Mouse (Mus musculus): Measurements from ENCODE around the gene Myl3.

Gene Myl3

DNA sequence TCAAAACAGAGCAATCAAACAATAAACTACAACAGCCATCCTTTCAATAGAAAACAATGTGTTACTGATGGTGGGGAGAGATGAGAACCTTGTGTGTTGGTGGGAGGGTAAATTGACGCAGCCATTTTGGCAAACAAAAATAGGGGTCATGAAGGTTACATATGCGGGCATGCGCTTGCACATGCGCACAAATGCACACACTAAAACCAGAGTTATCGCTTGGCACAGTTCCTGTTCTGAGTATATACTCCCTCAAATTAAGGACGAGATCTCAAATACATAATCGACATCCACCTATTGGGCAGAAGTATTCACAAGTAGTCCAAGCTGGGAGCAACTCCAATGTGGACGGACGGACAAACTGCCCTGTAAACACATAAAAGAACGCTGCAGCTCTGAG, 30.7 kb downstream of the Myl3 start:
- DNase-seq: no peak

DNA sequence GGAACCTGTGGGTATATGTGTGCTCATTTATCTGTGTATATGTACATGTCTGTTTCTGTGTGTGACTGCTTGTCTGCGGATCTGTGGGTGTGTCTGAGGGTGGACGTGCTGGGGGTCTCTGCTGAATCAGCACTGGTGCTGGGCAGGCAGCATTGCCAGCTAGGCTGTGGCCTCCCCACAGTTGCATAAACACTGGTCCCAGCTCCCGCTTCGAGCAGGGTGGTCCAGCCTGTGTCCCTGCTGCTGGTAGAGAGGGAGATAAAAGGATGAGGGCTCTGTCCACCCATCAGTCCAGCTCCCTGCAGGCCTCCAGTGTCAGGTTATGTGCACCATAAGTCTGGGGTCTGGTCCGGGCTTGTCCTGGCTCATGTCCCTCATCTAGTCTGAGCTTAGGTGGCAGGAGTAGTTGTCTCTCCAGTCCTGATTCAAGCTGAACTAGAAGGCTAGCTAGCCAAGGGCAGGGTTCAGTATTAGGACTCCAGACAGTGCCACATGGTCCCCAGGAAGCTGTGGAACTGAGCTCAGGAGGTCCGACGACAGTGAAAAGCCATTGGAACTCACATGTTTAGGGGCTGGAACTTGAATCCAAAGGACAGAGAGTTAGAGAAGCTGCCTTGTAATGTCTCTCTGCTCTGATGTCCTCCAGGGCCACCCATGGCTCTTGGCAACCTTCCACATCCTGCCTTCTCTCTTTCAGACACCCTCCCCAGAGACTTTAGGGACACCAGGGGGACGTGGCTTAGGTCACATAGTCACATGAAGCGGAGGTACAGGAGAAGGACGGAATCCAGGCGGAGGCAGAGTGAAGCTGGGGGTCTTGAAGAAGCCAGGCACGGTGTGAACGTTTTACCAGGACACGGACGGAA, 33.0 kb downstream of the Myl3 start:
- no peak for DNase-seq

DNA sequence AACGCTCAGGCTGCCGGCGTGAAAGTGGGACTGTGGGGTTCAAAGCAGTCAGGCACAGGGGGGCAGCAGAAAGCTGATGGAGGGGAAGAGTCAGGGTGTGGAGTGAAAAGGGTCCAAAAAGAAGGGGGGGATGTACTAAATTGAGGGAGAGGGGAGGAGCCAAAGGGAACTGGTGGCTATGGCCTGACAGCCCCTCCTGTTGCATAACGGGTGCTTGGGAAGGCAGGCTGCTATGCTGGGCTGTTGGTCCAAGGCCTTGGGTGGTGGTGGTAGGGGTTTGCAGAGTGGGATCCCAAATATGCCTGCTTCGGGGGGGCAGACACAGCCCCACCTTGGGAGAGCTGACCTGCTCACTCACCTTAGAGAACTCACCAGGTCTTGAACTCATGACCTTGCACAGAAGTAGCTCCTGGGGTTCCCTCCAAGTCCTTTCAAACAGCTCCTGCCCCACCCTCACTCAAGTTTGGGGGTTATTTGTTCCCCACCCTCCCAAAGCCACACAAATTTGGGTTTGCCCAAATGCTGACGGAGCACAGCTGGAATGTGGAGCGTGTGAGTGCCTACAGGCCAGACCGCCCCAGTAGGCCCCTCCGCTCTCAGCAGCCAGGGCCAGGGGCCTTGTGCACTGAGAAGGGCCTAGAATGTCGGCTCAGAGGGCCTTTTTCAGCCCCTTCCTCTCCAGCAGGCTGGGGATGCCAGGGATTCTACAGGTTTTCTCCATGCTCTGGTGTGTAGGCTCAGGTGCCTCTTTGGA, 33.8 kb downstream of the Myl3 start:
- no peak for DNase-seq

DNA sequence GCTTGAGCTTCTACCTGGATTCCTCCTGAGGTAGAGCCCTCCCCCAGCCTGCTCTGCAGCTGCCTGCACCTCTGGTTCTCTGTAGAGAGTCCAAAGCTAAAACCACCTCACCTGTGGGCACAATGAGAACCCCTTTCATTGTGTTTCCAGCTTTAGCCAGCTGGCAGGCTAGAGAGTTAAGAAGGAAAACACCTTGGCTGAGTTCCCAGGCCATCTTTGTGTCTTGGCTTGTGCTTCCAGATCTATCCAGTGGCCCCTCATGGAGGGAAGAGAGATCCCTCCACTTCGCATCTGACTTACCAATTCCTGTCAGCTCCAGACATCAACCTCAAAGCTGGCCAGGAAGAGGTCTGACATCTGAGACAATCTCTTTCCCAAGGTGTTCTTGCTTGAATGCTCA, 36.4 kb downstream of the Myl3 start:
- DNase-seq: no peak

DNA sequence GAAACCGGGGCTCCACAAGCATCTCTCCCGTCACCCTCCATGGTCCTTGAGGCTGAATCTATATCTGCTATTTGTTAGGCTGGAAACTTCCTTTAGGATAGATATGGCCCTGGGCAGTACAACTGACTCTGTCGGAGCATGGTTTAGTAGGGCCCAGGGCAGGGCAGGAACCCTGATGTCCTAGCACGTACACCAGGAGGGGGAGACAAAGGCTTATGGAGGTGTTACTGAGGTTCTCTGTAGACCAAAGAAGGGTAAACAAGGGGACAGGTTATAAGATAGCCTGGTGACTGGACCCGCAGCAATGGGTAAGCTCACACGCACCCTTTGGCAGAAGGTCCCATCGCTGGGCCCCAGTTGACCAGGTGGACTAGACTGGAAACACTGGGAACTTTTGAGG, 36.9 kb downstream of the Myl3 start:
- DNase-seq: no peak

DNA sequence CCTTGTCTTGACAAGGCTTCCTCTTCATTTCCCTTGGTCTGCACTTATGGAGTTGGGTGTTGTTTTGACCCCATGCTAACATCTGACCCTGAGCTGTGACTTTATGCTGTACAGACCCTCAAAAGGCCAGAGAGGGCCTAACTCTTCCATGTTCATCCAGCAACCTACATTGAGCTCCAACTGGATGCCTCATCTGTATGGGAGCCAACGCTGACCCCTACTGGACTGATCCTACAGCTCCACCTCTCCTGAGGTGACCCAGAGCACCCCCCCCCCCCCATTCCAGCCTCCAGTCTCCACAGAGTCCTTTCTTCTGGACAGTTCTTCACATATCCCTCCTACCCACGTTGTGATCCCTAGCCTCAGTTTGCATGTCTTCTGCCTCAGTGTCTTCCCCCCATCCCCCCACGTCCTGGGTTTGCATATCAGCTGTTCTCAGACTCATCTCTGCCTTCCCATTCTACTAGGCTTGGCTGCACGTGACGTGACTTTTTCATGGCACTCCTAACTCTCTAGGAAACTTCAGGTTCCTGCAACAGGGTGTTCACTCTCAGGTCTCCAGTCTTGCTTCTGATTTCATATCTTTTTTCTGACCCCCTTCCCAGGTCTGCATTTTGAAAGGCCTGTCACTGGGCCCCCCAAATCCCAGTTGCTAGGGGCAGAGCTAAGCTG, 37.7 kb downstream of the Myl3 start:
- no peak for DNase-seq

DNA sequence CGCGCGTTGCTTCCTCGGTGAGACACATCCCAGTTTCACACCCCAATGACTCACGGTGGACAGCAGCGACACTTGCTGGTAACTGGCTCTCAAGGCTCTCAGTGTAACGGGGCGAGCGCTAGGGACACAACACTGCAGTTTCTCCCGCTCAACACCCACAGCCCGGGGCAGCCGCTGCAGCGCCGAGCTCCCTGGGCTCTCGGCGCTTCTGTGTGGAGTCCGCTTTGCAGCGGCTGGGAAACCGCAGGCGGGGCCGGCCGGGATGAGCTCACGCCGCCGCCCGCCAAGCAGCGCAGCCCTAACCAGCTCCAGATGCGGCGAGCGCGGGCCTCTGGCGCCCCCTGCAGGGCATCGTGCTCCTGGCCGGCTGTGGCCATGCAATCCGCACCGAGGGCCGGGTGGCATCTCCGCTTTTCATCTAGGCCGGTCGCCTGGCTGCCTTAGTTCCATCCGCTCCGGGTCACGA, 39.6 kb downstream of the Myl3 start:
- DNase-seq: peak; percentile 93

DNA sequence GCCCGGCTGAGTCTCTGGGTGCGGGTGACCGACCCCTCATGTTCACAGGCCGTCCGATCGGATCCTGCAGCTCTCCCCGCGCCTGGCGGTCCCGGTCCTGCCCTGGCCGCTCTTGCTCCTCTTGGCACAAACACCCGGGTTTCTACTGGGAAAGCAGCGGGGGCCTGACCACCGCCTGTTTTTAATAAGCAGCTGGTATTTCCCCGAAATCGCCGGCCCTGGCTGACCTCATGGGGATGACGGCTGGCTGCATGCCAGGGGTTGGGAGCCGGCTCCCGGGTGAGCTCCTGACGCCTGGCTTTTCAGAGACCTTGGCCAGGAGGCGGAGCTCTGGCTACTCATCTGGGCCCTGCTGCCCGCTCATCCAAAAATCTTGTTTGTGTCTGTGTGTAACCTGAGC, 40.1 kb downstream of the Myl3 start:
- no peak for DNase-seq

DNA sequence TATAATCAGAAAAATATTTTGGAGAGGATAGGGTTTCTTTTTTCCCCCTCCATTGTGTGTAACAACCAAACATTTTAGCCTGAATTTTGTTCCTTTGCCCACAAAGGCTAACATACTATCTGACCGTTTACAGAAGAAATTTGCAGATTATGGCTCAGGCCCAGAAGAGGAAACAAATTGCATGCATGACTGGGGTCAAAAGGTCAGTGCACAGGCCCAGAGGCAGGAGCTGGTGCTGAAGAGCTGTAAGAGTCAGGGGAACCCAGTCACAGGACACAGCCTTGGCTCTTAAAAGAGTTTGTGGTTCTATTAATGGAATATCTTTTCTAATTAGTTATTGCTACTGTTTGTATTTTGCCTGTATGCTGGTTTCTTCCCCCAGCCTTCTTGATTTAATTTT, 42.0 kb downstream of the Myl3 start:
- no peak for DNase-seq

DNA sequence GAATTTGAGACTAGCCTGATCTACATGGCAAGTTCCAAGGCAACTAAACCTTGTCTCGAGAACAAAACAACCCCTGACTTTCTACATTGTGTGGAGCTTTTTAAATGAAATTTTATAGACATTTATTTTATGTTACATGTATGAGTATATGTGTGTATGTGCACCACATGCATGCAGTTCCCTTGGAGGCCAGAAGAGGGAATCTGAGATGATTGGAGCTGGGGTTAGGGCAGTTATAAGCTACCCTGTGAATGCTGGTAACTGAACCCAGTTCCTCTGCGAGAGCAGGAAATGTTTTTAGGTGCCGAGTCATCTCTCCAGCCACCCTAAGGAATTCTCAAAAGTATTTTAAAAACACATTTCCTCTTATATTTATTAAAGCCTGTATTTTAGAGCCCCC, 46.5 kb downstream of the Myl3 start:
- no peak for DNase-seq

DNA sequence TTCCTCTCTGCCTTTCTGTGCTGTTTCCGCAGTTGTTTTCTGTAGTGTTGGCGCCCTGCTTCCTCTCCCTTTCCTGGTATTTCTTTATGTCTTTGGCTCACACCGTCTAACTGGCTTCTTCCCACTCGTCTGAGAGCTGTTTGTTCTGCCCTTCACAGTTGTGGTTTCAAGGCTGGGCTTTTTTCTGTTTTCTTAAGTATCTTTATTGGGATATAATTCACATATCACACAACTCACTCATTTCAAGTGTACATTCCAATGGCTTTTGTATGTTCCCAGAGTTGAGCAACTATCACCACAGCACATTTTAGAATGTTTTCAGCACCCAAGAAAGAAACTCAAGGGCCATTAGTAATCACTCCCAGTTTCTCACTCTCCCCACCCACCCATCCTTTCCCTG, 48.8 kb downstream of the Myl3 start:
- DNase-seq: no peak

DNA sequence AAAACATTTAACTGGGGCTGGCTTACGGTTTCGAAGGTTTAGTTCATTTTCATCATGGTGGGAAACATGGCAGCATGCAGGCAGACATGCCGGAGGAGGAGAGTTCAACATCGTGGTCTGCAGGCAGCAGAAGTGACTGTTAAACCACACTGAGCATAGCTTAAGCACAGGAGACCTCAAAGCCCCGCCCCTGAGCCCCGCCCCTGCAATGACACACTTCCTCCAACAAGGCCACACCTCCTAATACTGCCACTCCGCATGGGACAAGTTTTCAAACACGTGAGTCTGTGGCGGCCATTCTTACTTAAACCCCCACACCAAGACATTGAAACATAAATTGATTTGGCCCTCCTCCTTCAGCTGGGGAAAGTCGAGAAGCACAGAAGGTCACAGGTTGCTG, 55.4 kb downstream of the Myl3 start:
- no peak for DNase-seq

DNA sequence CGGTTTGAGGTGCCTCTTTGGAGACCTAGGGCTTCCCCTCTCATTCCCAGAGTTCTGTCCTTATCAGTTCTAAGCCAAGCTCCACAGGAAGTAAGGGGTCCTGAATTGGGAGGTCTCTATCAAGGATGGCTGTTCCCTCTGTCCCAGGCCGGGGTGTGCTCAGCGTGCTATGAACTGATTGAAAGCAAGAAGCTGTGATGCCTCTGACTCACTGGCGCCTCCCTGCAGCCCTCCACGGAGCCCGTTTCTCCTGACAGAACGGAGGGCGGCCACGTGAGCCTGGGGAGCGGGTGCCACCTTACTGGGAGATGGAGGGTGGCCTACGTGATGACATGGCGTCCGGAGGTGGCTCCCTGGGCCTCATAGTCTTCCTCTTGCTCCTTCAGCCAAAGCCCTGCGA, 56.2 kb downstream of the Myl3 start, which contains the start of gene Prss42:
Gene Prss42 (plus strand): TSS at position 301 of the 400 bp plus-strand sequence.
- DNase-seq: no peak

DNA sequence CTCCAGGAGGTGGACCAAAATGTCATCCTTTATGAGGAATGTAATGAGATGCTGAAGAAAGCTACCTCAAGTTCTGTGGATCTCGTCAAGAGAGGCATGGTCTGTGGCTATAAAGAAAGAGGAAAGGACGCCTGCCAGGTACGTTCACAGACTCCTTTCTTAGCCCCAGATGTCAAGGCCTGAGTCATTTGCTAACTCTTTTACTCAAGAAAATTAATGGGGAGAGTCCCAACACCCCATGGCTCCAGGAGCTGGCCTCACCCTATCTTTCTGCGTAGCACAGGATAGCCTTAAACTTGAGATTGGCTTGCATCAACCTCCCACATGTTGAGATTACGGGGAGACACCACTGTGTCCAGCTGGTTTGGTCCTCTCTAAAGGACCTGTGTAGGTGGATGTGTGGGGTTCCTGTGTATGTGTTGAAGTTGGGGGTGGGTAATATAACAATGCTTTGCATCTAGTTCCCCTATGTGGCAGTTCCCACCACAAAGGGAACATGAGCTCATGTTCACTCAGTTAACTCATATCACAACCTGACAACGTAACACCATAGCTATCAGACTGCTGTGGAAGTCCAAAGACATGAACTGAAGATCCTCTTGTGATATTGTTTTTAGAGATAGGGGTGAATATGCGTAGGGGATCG, 59.3 kb downstream of the Myl3 start:
- no peak for DNase-seq

DNA sequence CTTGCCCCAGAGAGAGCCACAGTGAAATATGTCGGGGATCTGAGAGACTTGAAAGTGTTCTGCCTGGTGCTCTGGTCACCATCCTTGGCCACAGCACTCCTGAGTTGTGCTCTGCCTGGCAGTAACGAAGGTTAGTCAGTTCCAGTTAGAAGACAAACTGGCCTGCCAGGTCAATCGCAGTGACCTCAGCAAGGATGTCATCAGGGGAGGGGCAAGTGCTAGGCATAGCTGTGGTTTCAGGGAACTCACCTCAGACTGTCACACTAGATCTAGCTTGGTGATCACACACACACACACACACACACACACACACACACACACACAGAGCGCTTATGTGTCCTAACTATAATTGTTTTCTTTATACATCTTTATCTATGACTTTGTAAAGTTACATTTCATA, 61.6 kb downstream of the Myl3 start:
- no peak for DNase-seq

DNA sequence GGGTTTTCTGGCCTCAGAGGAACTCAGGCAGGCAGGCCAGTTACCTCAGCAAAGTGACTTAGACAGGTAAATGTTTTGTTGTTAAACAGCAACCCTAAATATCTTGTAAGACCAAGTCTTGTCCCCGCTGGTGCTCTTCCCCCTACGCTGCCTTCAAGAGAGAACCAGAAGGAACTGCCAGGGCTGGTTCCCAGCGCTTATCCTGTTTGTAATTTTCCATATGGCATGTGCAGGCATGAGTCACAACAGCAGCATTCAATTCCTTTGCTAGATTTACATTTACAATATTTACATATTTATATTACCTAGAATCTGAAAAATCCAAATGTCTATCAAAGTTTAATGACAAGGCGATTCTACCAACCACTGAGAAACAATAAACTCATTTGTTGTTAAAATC, 68.4 kb downstream of the Myl3 start:
- no peak for DNase-seq

DNA sequence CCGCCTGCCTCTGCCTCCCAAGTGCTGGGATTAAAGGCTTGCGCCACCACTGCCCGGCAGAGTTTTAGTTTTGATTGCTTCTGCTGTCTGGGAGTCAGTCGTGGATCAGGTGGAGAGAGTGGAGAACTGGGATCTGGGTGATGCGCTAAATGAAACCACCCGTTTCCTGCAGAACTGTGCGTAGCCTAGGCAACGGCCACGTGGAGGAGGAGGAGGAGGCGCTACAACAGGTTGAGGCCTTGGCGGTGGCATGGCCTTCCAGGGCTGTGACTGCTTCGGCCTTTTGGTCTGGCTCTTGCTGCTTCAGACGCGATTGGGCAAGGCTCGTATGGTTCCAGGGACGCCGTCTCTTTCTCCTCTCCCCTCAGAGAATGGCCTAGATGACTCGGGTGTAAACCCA, 72.1 kb downstream of the Myl3 start, which contains the start of gene Prss44:
Gene Prss44 (plus strand): TSS at position 206 of the 400 bp plus-strand sequence.
- no peak for DNase-seq
